Mouse (Mus musculus): ENCODE data around the gene March6. TPM values are rescaled to one million over a fixed set of nuclear protein-coding genes. Genes with fewer than 3 reads are reported as not detected.

Gene March6
- polyA plus RNA-seq, 1 experiment from 2014 or later, result 35.5 TPM

DNA sequence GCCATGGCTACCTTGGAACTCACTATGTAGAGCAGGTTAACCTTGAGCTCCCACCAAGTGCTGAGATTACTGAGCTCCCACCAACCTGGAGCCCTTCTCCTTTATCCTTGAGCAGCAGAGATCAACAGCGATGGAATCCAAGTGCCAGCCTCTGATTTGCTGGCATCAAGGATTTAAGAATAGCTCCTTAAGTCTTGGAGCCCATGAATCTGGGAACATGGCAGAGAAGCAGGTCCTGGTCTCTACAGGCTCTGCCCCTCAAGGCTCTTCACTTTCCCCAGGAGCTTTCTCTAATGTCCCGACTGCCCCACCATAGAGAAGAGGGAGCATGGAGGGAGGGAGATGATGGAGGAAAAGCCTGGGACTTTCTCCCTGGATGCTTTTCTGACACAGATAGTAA, 6.9 kb upstream of the March6 start:
- H3K9ac ChIP-seq (ENCODE audit: low read depth, low read length), result no peak overlapping the region
- DNase-seq (ENCODE audit: low spot score) (no peak), ATAC-seq (ENCODE audit: low read depth) (no peak)
- WGBS, result 99% methylated on average over 2 of the region's 2 CpGs
- no peak overlapping the region for H3K4me2 ChIP-seq (ENCODE audit: low read depth, low read length)
- H3K4me1 ChIP-seq (ENCODE audit: control insufficient read depth, insufficient read depth, low read length), result peaks cover 22% of the 10 kb centered on the region
- H3K9me3 ChIP-seq (ENCODE audit: control insufficient read depth, low read length), result no peaks in the 10 kb centered on the region
- no peak overlapping the region for H3K27ac ChIP-seq (replicated peaks; ENCODE audit: low read depth, low read length)
- no peak overlapping the region for H3K4me3 ChIP-seq (ENCODE audit: low read depth, low read length)
- H3K36me3 ChIP-seq (ENCODE audit: control insufficient read depth, insufficient read depth, low read length), result no peaks in the 10 kb centered on the region
- H3K27me3 ChIP-seq (replicated peaks; ENCODE audit: control insufficient read depth, insufficient read depth, low read length), result no peaks in the 10 kb centered on the region

- Histone ChIP-seq H3K27ac (replicated peaks; ENCODE audit: low read depth, low read length) (no peak overlapping the region), H3K4me2 (ENCODE audit: low read depth, low read length) (no peak overlapping the region), H3K36me3 (ENCODE audit: control insufficient read depth, insufficient read depth, low read length) (no peaks in the 10 kb centered on the region), H3K9me3 (ENCODE audit: control insufficient read depth, low read length) (no peaks in the 10 kb centered on the region), H3K4me3 (ENCODE audit: low read depth, low read length) (no peak overlapping the region), H3K4me1 (ENCODE audit: control insufficient read depth, insufficient read depth, low read length) (peaks cover 11% of the 10 kb centered on the region; the same call in 1 of the 2 replicates), H3K9ac (ENCODE audit: low read depth, low read length) (no peak overlapping the region), H3K27me3 (replicated peaks; ENCODE audit: control insufficient read depth, insufficient read depth, low read length) (no peaks in the 10 kb centered on the region)
- ATAC-seq (ENCODE audit: low read depth) (peak; percentile 71; the same call in 1 of the 2 replicates), DNase-seq (ENCODE audit: low spot score) (peak; percentile 70)
- WGBS, result 15% methylated on average over 7 of the region's 7 CpGs
Observed at GRCm38 (mm10) chr15:31536051-31536737, 5.3 kb upstream of the March6 start.

- H3K4me3 ChIP-seq (ENCODE audit: low read depth, low read length), result no peak overlapping the region
- H3K4me2 ChIP-seq (ENCODE audit: low read depth, low read length), result no peak overlapping the region
- no peaks in the 10 kb centered on the region for H3K9me3 ChIP-seq (ENCODE audit: control insufficient read depth, low read length)
- DNase-seq (ENCODE audit: low spot score), result no peak
- H3K9ac ChIP-seq (ENCODE audit: low read depth, low read length), result no peak overlapping the region
- 24% methylated on average over 8 of the region's 8 CpGs for WGBS
- peaks cover 9% of the 10 kb centered on the region; the same call in 1 of the 2 replicates for H3K4me1 ChIP-seq (ENCODE audit: control insufficient read depth, insufficient read depth, low read length)
- no peaks in the 10 kb centered on the region for H3K36me3 ChIP-seq (ENCODE audit: control insufficient read depth, insufficient read depth, low read length)
- no peak for ATAC-seq (ENCODE audit: low read depth)
- no peak overlapping the region for H3K27ac ChIP-seq (replicated peaks; ENCODE audit: low read depth, low read length)
- no peaks in the 10 kb centered on the region for H3K27me3 ChIP-seq (replicated peaks; ENCODE audit: control insufficient read depth, insufficient read depth, low read length)
Observed at GRCm38 (mm10) chr15:31535259-31535855, 4.5 kb upstream of the March6 start.

- no peaks in the 10 kb centered on the region for H3K36me3 ChIP-seq (ENCODE audit: control insufficient read depth, insufficient read depth, low read length)
- DNase-seq (ENCODE audit: low spot score) (no peak), ATAC-seq (ENCODE audit: low read depth) (no peak)
- no peak overlapping the region for H3K4me3 ChIP-seq (ENCODE audit: low read depth, low read length)
- peaks cover 8% of the 10 kb centered on the region; the same call in 1 of the 2 replicates for H3K4me1 ChIP-seq (ENCODE audit: control insufficient read depth, insufficient read depth, low read length)
- WGBS, result 85% methylated on average over 7 of the region's 7 CpGs
- no peak overlapping the region for H3K4me2 ChIP-seq (ENCODE audit: low read depth, low read length)
- no peak overlapping the region for H3K27ac ChIP-seq (replicated peaks; ENCODE audit: low read depth, low read length)
- no peaks in the 10 kb centered on the region for H3K27me3 ChIP-seq (replicated peaks; ENCODE audit: control insufficient read depth, insufficient read depth, low read length)
- no peaks in the 10 kb centered on the region for H3K9me3 ChIP-seq (ENCODE audit: control insufficient read depth, low read length)
- H3K9ac ChIP-seq (ENCODE audit: low read depth, low read length), result no peak overlapping the region
Observed at GRCm38 (mm10) chr15:31534421-31535258, 3.8 kb upstream of the March6 start.

GRCm38 (mm10) chr15:31533529-31533928, 2.7 kb upstream of the March6 start:
- ATAC-seq (ENCODE audit: low read depth), result no peak

GRCm38 (mm10) chr15:31532331-31533021, 1.6 kb upstream of the March6 start:
- H3K9me3 ChIP-seq (ENCODE audit: control insufficient read depth, low read length), result 0 out of 2 replicates have a peak, but pooled peaks cover 4% of the 10 kb centered on the region
- 97% methylated on average over 2 of the region's 2 CpGs for WGBS
- H3K27ac ChIP-seq (replicated peaks; ENCODE audit: low read depth, low read length), result no peak overlapping the region
- no peak overlapping the region for H3K4me3 ChIP-seq (ENCODE audit: low read depth, low read length)
- no peaks in the 10 kb centered on the region for H3K36me3 ChIP-seq (ENCODE audit: control insufficient read depth, insufficient read depth, low read length)
- no peak overlapping the region for H3K9ac ChIP-seq (ENCODE audit: low read depth, low read length)
- H3K27me3 ChIP-seq (replicated peaks; ENCODE audit: control insufficient read depth, insufficient read depth, low read length), result no peaks in the 10 kb centered on the region
- ATAC-seq (ENCODE audit: low read depth) (no peak), DNase-seq (ENCODE audit: low spot score) (no peak)
- peak overlapping the region; percentile 65; the same call in 1 of the 2 replicates for H3K4me2 ChIP-seq (ENCODE audit: low read depth, low read length)
- H3K4me1 ChIP-seq (ENCODE audit: control insufficient read depth, insufficient read depth, low read length), result peaks cover 13% of the 10 kb centered on the region; the same call in 1 of the 2 replicates

More at GRCm38 (mm10) chr15:31533529-31533928, 2.7 kb upstream of the March6 start:
- H3K4me2 ChIP-seq (ENCODE audit: low read depth, low read length), result no peak overlapping the region
- no peaks in the 10 kb centered on the region for H3K27me3 ChIP-seq (replicated peaks; ENCODE audit: control insufficient read depth, insufficient read depth, low read length)
- peaks cover 13% of the 10 kb centered on the region; the same call in 1 of the 2 replicates for H3K4me1 ChIP-seq (ENCODE audit: control insufficient read depth, insufficient read depth, low read length)
- H3K9me3 ChIP-seq (ENCODE audit: control insufficient read depth, low read length), result no peaks in the 10 kb centered on the region
- WGBS, result 83% methylated on average over 2 of the region's 2 CpGs
- DNase-seq (ENCODE audit: low spot score), result no peak
- H3K36me3 ChIP-seq (ENCODE audit: control insufficient read depth, insufficient read depth, low read length), result no peaks in the 10 kb centered on the region
- H3K27ac ChIP-seq (replicated peaks; ENCODE audit: low read depth, low read length), result no peak overlapping the region
- no peak overlapping the region for H3K9ac ChIP-seq (ENCODE audit: low read depth, low read length)
- no peak overlapping the region for H3K4me3 ChIP-seq (ENCODE audit: low read depth, low read length)

DNA sequence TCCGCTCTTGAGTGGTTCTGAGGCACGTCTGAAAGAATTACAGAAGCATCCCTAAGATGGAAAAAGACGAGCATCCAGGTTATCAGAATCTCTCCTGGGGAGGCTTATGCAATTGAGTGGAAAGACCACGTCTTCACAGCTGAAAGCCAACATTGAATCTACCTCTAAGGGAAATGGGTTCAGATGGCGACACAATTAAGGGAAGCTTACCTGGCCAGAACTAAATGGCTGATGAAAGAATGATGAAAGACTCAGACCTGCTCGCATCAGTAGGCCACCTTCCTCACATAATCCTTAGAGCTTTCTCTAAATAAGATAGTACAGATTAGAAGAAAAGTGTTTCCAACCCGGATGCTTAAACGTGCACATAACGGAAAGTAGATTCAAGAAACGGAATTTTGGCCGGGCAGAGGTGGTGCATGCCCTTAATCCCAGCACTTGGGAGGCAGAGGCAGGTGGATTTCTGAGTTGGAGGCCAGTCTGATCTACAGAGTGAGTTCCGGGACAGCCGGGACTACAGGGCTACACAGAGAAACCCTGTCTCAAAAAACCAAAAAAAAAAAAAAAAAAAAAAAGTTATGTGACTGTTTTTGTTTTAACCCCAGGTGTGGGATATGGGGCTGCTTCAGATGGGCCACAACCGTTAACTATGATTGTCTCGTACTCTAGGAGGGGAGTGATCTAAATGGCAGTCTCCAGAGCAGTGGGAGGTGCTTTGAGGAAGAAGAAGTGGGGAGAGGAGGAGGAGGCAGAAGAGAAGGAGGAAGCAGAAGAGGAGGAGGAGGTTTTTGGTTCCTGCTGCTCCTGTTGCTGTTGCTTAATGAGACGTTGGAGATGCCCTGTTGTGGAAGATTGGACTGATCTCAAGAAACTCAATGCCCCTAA, 835 bp upstream of the March6 start:
- H3K27me3 ChIP-seq (replicated peaks; ENCODE audit: control insufficient read depth, insufficient read depth, low read length), result no peaks in the 10 kb centered on the region
- H3K9me3 ChIP-seq (ENCODE audit: control insufficient read depth, low read length), result 0 out of 2 replicates have a peak, but pooled peaks cover 4% of the 10 kb centered on the region
- WGBS, result 24% methylated on average over 16 of the region's 16 CpGs
- peak overlapping the region; percentile 91 for H3K4me3 ChIP-seq (ENCODE audit: low read depth, low read length)
- H3K27ac ChIP-seq (replicated peaks; ENCODE audit: low read depth, low read length), result peak overlapping the region; percentile 98
- peaks cover 13% of the 10 kb centered on the region; the same call in 1 of the 2 replicates for H3K4me1 ChIP-seq (ENCODE audit: control insufficient read depth, insufficient read depth, low read length)
- H3K4me2 ChIP-seq (ENCODE audit: low read depth, low read length), result peak overlapping the region; percentile 65
- H3K36me3 ChIP-seq (ENCODE audit: control insufficient read depth, insufficient read depth, low read length), result peaks cover 4% of the 10 kb centered on the region; the same call in 1 of the 2 replicates
- ATAC-seq (ENCODE audit: low read depth) (no peak), DNase-seq (ENCODE audit: low spot score) (no peak)
- H3K9ac ChIP-seq (ENCODE audit: low read depth, low read length), result peak overlapping the region; percentile 88
